Mouse (Mus musculus) layer of hippocampus, postnatal 25 days (tissue): ENCODE measurements at regions not wholly inside any gene's neighbourhood (a gene's known extent, or its start where the extent isn't known, plus 50 kb on each side); places are given as distances from the start of the nearest gene placed in this dataset.

Experiments
- DNase-seq, 2 experiments: peaks; one replicate each; pipeline ENCODE4 v3.0.0; 2022; ENCODE audit warnings: mixed read lengths in 2 of 2, low spot score in 1 of 2; ENCODE audit errors: extremely low spot score in 1 of 2

- no peak for DNase-seq
These were observed 254.0 kb upstream of the Myt1l start for GRCm38 (mm10) chr12:29274166-29274565.

- DNase-seq, result no peak
These were observed 252.5 kb upstream of the Myt1l start for GRCm38 (mm10) chr12:29275676-29276075.

DNA sequence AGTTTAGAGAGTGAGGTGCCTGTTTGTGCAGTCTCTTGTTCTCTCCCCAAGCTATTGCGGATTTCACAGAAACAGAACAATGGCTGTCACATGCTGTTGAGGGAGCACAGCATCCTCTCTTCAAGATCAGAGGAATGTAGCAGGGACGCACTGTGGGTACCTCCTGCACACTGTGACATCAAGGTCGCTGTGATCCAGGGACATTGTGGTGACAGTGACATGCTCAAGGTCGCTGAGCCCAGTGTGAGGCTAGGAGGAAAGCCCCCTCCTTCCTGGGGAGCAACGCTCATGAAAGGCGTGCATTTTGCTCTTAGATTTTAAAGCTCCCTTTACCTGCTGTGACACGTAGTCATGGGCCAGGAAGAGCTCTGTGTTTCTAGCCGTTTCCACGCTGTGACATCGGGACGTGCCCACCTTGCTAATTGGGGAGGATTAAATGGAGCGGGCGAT is 248.5 kb upstream of the Myt1l start:
- no peak for DNase-seq

- peak in 1 of 2 experiments; percentile 31 for DNase-seq
These were observed 247.9 kb upstream of the Myt1l start for GRCm38 (mm10) chr12:29280081-29280788.

DNA sequence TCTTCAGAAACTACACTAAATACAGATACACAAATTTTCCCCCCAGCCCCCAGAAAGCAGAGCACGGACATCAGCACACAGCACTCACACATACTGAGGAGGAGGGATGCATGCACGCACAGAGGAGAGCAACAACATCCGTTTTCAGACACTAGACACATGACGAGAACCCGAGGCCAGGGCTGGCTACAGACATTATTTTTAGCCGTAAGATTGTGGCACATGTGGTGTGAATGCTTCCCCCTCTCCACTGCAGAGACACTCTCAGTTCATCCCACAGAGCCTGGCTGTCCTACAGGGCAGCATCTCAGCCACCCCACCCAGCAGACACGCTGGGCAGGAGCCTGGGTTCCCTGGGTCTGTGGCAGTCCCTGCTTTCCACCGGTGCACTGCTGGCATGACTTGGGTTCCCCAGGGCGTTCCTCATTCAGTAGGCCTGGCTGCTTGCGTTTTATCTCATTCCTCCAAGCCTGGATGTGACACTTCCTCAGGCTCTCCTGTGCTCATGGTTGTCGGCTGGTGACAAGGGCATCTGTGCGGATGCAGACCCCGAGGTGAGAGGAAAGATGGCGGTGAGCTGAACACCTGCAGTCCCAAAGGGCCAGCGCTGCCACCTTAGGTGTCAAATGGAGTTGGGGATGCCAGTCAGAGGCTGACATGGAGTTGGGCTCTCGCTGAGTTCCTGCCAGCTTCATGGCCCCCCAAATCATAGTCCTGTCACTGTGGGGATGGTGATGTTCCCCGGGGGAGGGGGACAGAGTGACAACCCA is 247.1 kb upstream of the Myt1l start:
- peak in 1 of 2 experiments; percentile 24 for DNase-seq

GRCm38 (mm10) chr12:29288801-29289200 is 239.4 kb upstream of the Myt1l start:
- DNase-seq, result no peak

DNA sequence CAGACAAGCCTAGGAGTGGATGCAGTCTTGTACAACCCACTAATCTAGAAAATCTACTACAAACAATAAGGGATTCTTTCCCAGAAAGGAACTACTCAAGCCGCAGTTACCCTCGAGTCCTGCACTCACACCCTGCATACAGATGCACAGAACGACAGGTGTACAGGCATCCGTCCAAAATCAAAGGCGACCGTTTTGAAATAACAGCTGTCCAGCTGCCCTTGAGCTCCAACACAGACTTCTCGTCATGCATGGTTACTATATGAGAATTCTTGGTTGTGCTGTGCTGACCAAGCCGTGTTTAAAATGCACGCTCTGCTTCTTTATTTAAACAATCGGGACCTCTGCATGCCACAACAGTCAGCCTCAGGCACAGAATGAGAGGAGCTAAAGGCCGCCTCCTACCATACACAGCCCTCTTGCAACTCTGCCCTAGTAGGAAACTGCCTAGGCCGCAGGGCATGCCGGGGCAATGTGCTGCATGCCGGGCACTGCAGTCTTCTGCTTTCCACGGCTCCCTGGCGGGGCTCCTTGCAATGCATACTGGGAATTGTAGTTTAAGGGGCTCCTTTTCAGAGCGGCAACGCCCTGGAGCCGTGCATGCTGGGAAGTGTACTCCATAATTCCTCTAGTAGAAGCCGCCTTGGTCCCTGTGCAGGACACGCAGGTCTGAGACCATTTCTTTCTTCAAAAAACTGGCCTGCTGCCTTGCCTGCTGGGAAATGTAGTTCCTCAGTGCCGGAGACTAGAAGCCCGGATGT is 237.4 kb upstream of the Myt1l start:
- peak; percentile 80 to 92 for DNase-seq

DNA sequence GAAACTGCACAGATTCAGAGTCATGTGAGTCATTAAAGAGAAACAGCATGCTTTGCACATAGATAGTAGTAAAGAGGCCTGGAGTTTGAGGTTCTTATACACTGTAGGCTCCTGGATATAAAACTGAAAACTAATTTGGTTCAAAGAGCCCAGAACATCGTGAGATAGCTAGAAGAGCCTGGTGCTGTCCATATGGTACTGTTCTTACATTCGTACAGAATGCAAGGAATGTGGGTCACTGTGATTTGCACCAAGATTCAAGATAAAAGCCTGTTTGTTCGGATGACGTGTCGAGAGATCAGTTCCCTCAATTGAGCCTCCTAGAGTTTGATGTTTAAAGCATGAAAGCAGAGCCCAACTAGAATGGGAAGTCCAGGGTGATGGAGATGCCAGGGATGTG is 230.2 kb upstream of the Myt1l start:
- DNase-seq, result no peak

DNA sequence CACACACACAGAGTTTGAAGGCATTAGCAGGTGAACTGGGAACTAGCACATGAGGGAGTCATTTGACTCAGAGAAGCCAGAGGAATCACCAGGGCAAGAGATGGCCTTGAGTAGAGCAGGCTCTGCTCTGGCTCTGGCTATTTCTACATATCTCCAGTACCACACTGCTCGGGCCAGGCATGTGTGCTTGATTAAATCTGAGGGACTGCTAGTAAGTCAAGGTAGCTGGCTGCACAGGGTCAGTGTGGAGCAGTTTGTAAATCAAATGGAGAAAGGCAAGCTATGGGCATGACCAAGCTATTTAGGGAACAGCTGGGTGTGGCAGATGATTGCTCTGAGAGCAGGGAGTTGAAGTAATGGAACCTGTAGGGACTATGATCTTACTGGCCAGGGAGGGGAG is 212.5 kb upstream of the Myt1l start:
- no peak for DNase-seq

- no peak for DNase-seq
These were observed 206.7 kb upstream of the Myt1l start for GRCm38 (mm10) chr12:29321468-29321867.

DNA sequence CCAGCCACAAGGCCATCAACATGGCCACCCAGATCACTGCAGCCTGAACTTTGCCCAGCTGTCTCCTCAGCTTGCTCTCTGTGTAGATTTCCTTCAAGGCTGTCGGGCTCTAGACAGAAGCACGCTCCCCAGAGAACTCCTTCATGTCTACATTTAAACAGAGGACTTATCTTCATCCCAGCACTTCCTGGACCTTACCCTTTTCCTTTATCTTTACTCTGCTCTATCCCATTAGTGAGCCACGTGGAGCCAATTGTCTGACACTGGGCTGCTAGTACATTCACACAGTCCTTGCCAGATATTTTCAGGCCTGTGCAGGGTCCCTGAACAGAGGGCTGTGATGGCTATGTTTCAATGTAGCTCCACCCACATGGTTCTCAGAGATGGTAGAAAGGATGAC is 204.7 kb upstream of the Myt1l start:
- no peak for DNase-seq

GRCm38 (mm10) chr12:29335839-29336469 is 192.2 kb upstream of the Myt1l start:
- DNase-seq, result no peak

DNA sequence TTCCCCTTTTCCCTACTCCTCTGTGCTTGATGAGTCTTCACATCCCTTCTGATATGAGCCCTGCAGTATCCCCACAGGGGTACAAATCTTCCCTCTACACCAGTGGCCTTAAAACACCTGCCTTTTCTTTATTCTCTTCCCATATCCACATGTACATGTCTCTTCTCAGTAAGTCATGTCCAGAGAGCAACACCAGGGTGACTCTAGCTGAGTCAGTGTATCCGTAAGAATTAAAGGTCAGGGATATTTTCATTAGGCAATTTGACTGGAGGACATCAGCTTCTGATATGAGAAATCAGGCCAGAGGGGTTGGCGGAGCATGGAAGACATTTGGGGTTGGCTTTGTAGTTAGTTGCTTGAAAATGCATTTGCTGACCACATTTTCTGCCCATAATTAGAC is 190.8 kb upstream of the Myt1l start:
- no peak for DNase-seq

- no peak for DNase-seq
These were observed 186.7 kb upstream of the Myt1l start for GRCm38 (mm10) chr12:29341388-29341995.

GRCm38 (mm10) chr12:29343147-29343852 is 184.9 kb upstream of the Myt1l start:
- peak in 1 of 2 experiments; percentile 17 for DNase-seq

- no peak for DNase-seq
These were observed 179.5 kb upstream of the Myt1l start for GRCm38 (mm10) chr12:29348698-29349097.

DNA sequence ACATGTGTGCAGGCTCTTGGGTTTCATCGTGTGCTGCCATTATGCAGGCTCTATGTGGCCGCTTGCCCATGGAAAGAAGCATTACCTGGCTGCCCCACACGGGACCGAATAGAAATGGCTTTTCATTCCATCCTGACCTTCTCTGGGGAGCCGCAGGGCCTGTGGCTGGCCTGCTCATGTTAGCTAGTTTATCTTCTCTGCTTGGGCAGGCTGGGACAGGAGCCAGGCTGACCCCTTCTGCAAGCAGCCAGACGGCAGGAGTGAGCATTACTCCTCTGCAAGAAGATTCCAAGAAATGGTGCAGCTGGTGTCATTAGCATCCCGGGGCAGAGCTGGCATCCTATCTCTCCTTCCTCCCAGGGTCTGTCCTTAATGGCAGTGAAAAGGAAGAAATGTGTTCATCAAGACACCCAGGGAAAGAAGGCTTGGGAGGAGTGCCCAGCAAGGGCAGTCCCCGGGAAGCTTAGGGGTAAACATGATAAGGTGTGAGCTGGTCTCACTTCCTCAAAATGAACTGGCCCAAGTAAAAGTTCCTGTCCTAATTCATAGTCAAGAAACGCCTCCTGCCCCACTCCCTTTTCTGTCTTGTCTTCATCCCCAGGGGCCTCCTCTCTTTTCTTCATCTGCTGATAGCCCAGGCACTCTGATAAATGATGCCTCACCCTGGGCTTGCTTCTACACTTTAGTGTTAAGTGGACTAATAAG is 178.9 kb upstream of the Myt1l start:
- no peak for DNase-seq

GRCm38 (mm10) chr12:29353777-29354496 is 174.2 kb upstream of the Myt1l start:
- DNase-seq, result peak in 1 of 2 experiments; percentile 18
